ENCODE assay signal across 26 mouse cellular contexts in genomic region chr4:32413505-32413904, GRCm38 (mm10).
DNase-seq lines count a peak whose midpoint lies in the region; ATAC-seq lines count a peak whose summit lies in the region.
"Had no signal": no experiment of that assay in that cellular context is flagged by ENCODE, and none has a peak within 500 bp of the region (broad histone marks: within the 10 kb centered on the region; RNA-seq: fewer than 3 reads in every experiment).

No protein-coding gene starts in this region.

- peaks cover 9% of the 10 kb centered on the region for H3K4me1 ChIP-seq in midbrain, embryonic 10.5 days
- peaks cover 4% of the 10 kb centered on the region; the same call in 1 of the 2 replicates for H3K4me1 ChIP-seq in midbrain, embryonic 15.5 days
- H3K4me1 ChIP-seq in neural tube, embryonic 15.5 days, result peaks cover 21% of the 10 kb centered on the region
- H3K4me1 ChIP-seq: heart, embryonic 10.5 days had no signal

- H3K9ac ChIP-seq in midbrain, embryonic 15.5 days, result no peak overlapping the region
- H3K9ac ChIP-seq in neural tube, embryonic 15.5 days (replicated peaks), result no peak overlapping the region
- H3K9ac ChIP-seq: embryonic facial prominence, embryonic 13.5 days; forebrain, embryonic 12.5 days; heart, embryonic 13.5 days; hindbrain, embryonic 15.5 days had no signal

- H3K4me3 ChIP-seq in midbrain, embryonic 10.5 days, result no peak overlapping the region
- no peak overlapping the region for H3K4me3 ChIP-seq in midbrain, embryonic 15.5 days
- H3K4me3 ChIP-seq in neural tube, embryonic 15.5 days (replicated peaks), result no peak overlapping the region
- H3K4me3 ChIP-seq: embryonic facial prominence, embryonic 10.5 days; embryonic facial prominence, embryonic 13.5 days; erythroblast, embryonic 14.5 days; forebrain, embryonic 12.5 days; heart, adult 2 months; heart, embryonic 10.5 days; heart, embryonic 13.5 days; hindbrain, embryonic 15.5 days had no signal

- DNase-seq in frontal cortex, postnatal 25 days (ENCODE audit: low spot score in 2 of 2), result no peak
- DNase-seq in midbrain, embryonic 10.5 days (ENCODE audit: low spot score), result no peak
- no peak for DNase-seq in ovary, adult 18-20 months (ENCODE audit: low spot score)
- DNase-seq in ovary, postnatal 14 days (ENCODE audit: low spot score), result no peak
- DNase-seq: adrenal gland, postnatal 10 days; adrenal gland, postnatal 36 days; cerebellum, adult 18-20 months; cerebellum, adult 9-10 months; cerebellum, postnatal 14 days; embryo, embryonic 11 days; gastrocnemius, postnatal 25 days; heart, adult 2 months; heart, postnatal 14 days; heart, postnatal 4 days had no signal

- H3K4me2 ChIP-seq in midbrain, embryonic 15.5 days, result no peak overlapping the region
- no peak overlapping the region for H3K4me2 ChIP-seq in neural tube, embryonic 15.5 days
- H3K4me2 ChIP-seq: embryonic facial prominence, embryonic 13.5 days; forebrain, embryonic 12.5 days; heart, embryonic 13.5 days; hindbrain, embryonic 15.5 days had no signal

- no peaks in the 10 kb centered on the region for H3K9me3 ChIP-seq in midbrain, embryonic 10.5 days (replicated peaks)
- no peaks in the 10 kb centered on the region for H3K9me3 ChIP-seq in midbrain, embryonic 15.5 days
- no peaks in the 10 kb centered on the region for H3K9me3 ChIP-seq in neural tube, embryonic 15.5 days (replicated peaks)
- H3K9me3 ChIP-seq: embryonic facial prominence, embryonic 10.5 days; embryonic facial prominence, embryonic 13.5 days; forebrain, embryonic 12.5 days; heart, embryonic 10.5 days; heart, embryonic 13.5 days; hindbrain, embryonic 15.5 days had no signal

- H3K27ac ChIP-seq in midbrain, embryonic 10.5 days (replicated peaks), result 0 out of 2 replicates have a peak overlapping the region, but pooled peaks have one; percentile 33
- H3K27ac ChIP-seq in midbrain, embryonic 15.5 days, result no peak overlapping the region
- H3K27ac ChIP-seq in neural tube, embryonic 15.5 days (replicated peaks), result no peak overlapping the region; the same call in 1 of the 2 replicates
- H3K27ac ChIP-seq: embryonic facial prominence, embryonic 10.5 days; embryonic facial prominence, embryonic 13.5 days; forebrain, embryonic 12.5 days; heart, adult 2 months; heart, embryonic 10.5 days; heart, embryonic 13.5 days had no signal

- H3K36me3 ChIP-seq in midbrain, embryonic 10.5 days, result no peaks in the 10 kb centered on the region
- no peaks in the 10 kb centered on the region for H3K36me3 ChIP-seq in midbrain, embryonic 15.5 days (replicated peaks)
- no peaks in the 10 kb centered on the region for H3K36me3 ChIP-seq in neural tube, embryonic 15.5 days
- H3K36me3 ChIP-seq: embryonic facial prominence, embryonic 10.5 days; embryonic facial prominence, embryonic 13.5 days; forebrain, embryonic 12.5 days; heart, embryonic 13.5 days; hindbrain, embryonic 15.5 days had no signal

- 88% methylated on average over 9 of the region's 9 CpGs for WGBS in midbrain, embryonic 10.5 days
- 76% methylated on average over 9 of the region's 9 CpGs for WGBS in midbrain, embryonic 15.5 days
- WGBS in neural tube, embryonic 15.5 days, result 63% methylated on average over 9 of the region's 9 CpGs

- ATAC-seq in frontal cortex, adult (ENCODE audit: low TSS enrichment), result peak; percentile 16; the same call in 1 of the 2 replicates
- no peak for ATAC-seq in midbrain, embryonic 15.5 days (replicated peaks)
- peak; percentile 47 for ATAC-seq in megakaryocyte, adult 5-6 weeks (ENCODE audit: poor library complexity, severe bottlenecking)
- 0 out of 2 replicates have a peak, but pooled peaks have one; percentile 8 for ATAC-seq in neural tube, embryonic 15.5 days (ENCODE audit: low FRiP score)
- ATAC-seq: activated CD4-positive, CD25-positive, alpha-beta regulatory T cell, adult 4 months had no signal

- H3K27me3 ChIP-seq in midbrain, embryonic 10.5 days (ENCODE audit: low read depth, poor library complexity, severe bottlenecking), result no peaks in the 10 kb centered on the region
- no peaks in the 10 kb centered on the region for H3K27me3 ChIP-seq in midbrain, embryonic 15.5 days (replicated peaks)
- no peaks in the 10 kb centered on the region for H3K27me3 ChIP-seq in neural tube, embryonic 15.5 days (replicated peaks)
- H3K27me3 ChIP-seq: embryonic facial prominence, embryonic 13.5 days; forebrain, embryonic 12.5 days; heart, embryonic 13.5 days; hindbrain, embryonic 15.5 days had no signal
